Mouse (Mus musculus) midbrain, postnatal 0 days (tissue): ENCODE measurements around the gene Fam204a. TPM values are rescaled to one million over a fixed set of nuclear protein-coding genes. Genes with fewer than 3 reads are reported as not detected.

Experiments used
- ATAC-seq: fragments of 200-750 bp; cut with Nextera tagmentation; 2 replicates; pipeline ENCODE4 v1.8.0; 2017; ENCODE audit warnings: moderate number of reproducible peaks, mild to moderate bottlenecking, moderate TSS enrichment, moderate library complexity; ENCODE audit not compliant: low FRiP score
- DNase-seq: peaks from one replicate; pipeline ENCODE4 v3.0.0-alpha.2; 2015; ENCODE audit warnings: low spot score
- H3K27ac ChIP-seq: fragments of 300-500 bp; sonication (generic); 2 replicates; pipeline ENCODE4 v1.5.1; 2014; ENCODE audit warnings: low read depth, mild to moderate bottlenecking, low read length, mixed read lengths
- H3K27me3 ChIP-seq: fragments of 300-500 bp; sonication (generic); 2 replicates; pipeline ENCODE4 v1.6.1; 2014; ENCODE audit warnings: low read length, control low read depth, mixed read lengths; ENCODE audit not compliant: insufficient read depth
- H3K36me3 ChIP-seq: fragments of 300-500 bp; sonication (generic); 2 replicates; pipeline ENCODE4 v1.6.1; 2014; ENCODE audit warnings: low read length, control low read depth, mixed read lengths; ENCODE audit not compliant: insufficient read depth
- H3K4me1 ChIP-seq: fragments of 300-500 bp; sonication (generic); 2 replicates; pipeline ENCODE4 v1.6.1; 2014; ENCODE audit warnings: mild to moderate bottlenecking, control low read depth, antibody characterized with exemption, low read length, mixed read lengths; ENCODE audit not compliant: insufficient read depth
- H3K4me2 ChIP-seq: fragments of 300-500 bp; sonication (generic); 2 replicates; pipeline ENCODE4 v1.6.1; 2014; ENCODE audit warnings: low read depth, mild to moderate bottlenecking, low read length, mixed read lengths; ENCODE audit not compliant: poor library complexity, severe bottlenecking
- H3K4me3 ChIP-seq: fragments of 300-500 bp; sonication (generic); 2 replicates; pipeline ENCODE4 v1.5.1; 2014; ENCODE audit warnings: low read depth, mild to moderate bottlenecking, low read length, moderate library complexity
- H3K9ac ChIP-seq: fragments of 300-500 bp; sonication (generic); replicated peaks from 2 replicates; pipeline ENCODE4 v1.6.1; 2014; ENCODE audit warnings: mild to moderate bottlenecking, low read length, moderate library complexity, mixed read lengths; ENCODE audit not compliant: poor library complexity, severe bottlenecking
- H3K9me3 ChIP-seq: fragments of 300-500 bp; sonication (generic); 2 replicates; pipeline ENCODE4 v1.6.1; 2016; ENCODE audit warnings: low read length, control low read depth
- CTCF ChIP-seq: IDR thresholded peaks from 2 replicates; pipeline ENCODE4 v1.5.1; 2016; ENCODE audit warnings: antibody characterized with exemption, mild to moderate bottlenecking
- WGBS: fragments of 180-500 bp; shearing (Covaris S2); extraction: QIAGEN DNeasy Blood & Tissue Kit; methylation state at CpG from one replicate; pipeline ENCODE4 v1.1.7; 2014; 5-methylcytosine and 5-hydroxymethylcytosine counted together
- polyA plus RNA-seq: library from polyadenylated mRNA; unstranded; fragments of >200 nt; fragmentation: Nextera tagmentation; extraction: Ambion mirVana; gene quantifications from 2 replicates; pipeline ENCODE4 v1.2.1, GENCODE M21; 2015
- total RNA-seq: library from RNA; depleted of rRNA; stranded (reverse); fragments of >200 nt; gene quantifications from 2 replicates; pipeline ENCODE4 v1.2.3, GENCODE M21; 2014

The Fam204a gene
- total and polyA plus RNA-seq, 2 experiments from 2014 or later = 28.3 to 93.1 TPM

DNA sequence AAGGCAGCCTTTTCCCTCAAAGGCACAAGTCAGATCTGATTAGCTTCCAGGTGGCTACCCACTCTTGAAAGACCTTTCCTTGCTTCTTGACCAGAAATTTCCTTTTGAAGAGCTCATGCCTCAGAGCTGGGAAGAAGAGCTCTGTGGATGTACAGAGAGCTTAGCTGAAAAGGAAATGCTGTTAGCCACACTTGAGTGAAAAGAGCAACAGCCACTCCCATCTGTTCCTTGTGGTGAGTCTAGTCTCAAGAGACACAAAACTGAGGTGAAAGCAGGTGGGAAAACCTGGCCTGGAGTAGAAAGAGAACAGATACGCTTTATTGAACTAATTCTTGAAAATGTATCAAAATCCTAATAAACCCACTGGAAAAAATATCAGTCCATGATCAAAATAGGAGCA, 43.6 kb downstream of the Fam204a start:
- H3K36me3 ChIP-seq = no peaks in the 10 kb centered on the region
- H3K9me3 ChIP-seq = no peaks in the 10 kb centered on the region
- TF ChIP-seq CTCF = no peak
- peak; percentile 35 for DNase-seq
- no peak overlapping the region for H3K9ac ChIP-seq
- no peak overlapping the region for H3K27ac ChIP-seq
- no peak overlapping the region for H3K4me3 ChIP-seq
- H3K4me1 ChIP-seq = no peaks in the 10 kb centered on the region
- 85% methylated on average over 1 of the region's 1 CpGs for WGBS
- H3K27me3 ChIP-seq = no peaks in the 10 kb centered on the region
- no peak for ATAC-seq
- no peak overlapping the region for H3K4me2 ChIP-seq

DNA sequence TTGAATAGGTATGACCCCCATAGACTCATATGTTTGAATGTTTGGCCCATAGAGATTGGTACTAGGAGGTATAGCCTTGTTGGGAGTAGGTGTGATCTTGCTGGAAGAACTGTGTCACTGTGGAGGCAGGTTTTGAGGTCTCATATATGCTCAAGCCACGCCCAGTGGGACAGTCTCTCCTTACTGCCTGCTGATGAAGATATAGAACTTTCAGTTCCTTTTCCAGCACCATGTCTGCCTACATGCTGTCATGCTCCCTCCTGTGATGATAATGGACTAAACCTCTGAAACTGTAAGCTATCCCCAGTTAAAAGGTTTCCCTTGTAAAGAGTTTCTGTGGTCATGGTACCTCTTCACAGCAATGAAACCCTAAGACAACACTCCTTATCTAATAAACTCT, 44.3 kb downstream of the Fam204a start:
- WGBS = 92% methylated on average over 1 of the region's 1 CpGs
- no peak overlapping the region for H3K4me2 ChIP-seq
- DNase-seq = no peak

DNA sequence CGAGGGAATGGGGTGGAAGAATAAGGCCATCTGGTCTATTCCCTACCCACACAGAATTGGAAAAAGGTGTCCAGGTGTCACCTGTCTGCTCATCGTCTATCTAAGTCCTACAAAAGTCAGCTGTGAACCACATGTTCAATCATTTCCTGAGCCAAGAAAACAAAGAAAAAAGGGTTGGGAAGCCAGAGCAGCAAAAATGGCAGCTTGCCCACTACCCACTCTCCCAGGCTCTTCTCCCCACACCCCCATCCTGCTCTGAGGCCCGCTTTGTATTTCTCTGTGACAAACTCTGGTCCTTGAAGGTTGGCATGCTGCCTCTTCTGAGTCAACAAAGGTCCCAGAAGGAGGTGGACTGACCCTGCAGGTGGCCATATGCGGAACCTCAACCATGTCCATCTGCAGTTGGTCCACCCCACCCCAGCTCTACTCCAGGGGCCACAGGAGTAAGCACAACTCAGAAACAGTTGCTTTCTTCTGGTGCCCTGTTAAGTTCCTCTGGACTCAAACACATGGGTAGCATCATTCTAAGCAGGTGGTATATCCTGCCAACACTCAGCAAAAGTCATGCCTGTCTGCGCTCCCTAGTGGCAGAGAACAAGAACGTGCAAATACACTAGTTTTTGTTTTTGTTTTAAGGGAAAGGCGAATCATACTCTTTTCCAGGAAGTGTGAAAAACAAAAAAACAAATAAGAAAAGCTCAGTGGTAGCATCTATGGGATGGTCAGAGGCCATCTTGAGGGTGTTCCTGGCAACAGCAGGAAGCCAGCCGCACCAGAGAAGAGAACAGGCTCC, 47.5 kb downstream of the Fam204a start:
- DNase-seq (peak; percentile 40), ATAC-seq (no peak)
- H3K9me3 ChIP-seq = no peaks in the 10 kb centered on the region
- H3K4me2 ChIP-seq = no peak overlapping the region
- H3K27ac ChIP-seq = no peak overlapping the region
- no peaks in the 10 kb centered on the region for H3K27me3 ChIP-seq
- 80% methylated on average over 8 of the region's 8 CpGs for WGBS
- no peak overlapping the region for H3K9ac ChIP-seq
- no peak for TF ChIP-seq CTCF
- H3K4me3 ChIP-seq = no peak overlapping the region
- no peaks in the 10 kb centered on the region for H3K4me1 ChIP-seq
- H3K36me3 ChIP-seq = no peaks in the 10 kb centered on the region

More for the DNA sequence above, 44.3 kb downstream of the Fam204a start:
- H3K9ac ChIP-seq = no peak overlapping the region
- no peaks in the 10 kb centered on the region for H3K27me3 ChIP-seq
- no peak overlapping the region for H3K27ac ChIP-seq
- TF ChIP-seq CTCF = no peak
- no peaks in the 10 kb centered on the region for H3K4me1 ChIP-seq
- no peaks in the 10 kb centered on the region for H3K9me3 ChIP-seq
- ATAC-seq = no peak
- H3K4me3 ChIP-seq = no peak overlapping the region
- no peaks in the 10 kb centered on the region for H3K36me3 ChIP-seq

DNA sequence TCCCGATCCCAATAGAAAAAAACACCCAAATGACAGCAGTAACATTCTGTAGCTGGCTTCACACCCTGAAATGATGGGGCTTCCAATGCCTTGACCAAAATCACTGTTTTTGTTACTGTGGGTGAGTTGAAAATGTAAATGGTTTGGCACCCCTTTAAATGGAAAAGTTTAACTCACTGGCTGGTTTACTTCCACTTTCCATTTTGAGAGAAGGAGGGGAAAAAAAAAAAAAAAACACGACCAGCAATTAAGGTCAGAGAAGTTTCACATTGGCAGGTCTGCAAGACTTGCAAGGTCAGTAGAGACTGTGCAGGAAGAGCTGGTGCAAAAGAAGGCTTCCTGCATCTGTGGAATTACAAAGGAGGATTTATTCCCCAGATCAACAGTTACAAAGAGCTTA, 61.1 kb downstream of the Fam204a start:
- TF ChIP-seq CTCF = no peak
- no peaks in the 10 kb centered on the region for H3K4me1 ChIP-seq
- H3K27ac ChIP-seq = no peak overlapping the region
- H3K27me3 ChIP-seq = peaks cover 6% of the 10 kb centered on the region; the same call in 1 of the 2 replicates
- ATAC-seq = no peak
- H3K9ac ChIP-seq = no peak overlapping the region
- H3K9me3 ChIP-seq = no peaks in the 10 kb centered on the region
- no peak for DNase-seq
- H3K4me3 ChIP-seq = no peak overlapping the region
- no peak overlapping the region for H3K4me2 ChIP-seq
- WGBS = 37% methylated on average over 2 of the region's 2 CpGs
- no peaks in the 10 kb centered on the region for H3K36me3 ChIP-seq

DNA sequence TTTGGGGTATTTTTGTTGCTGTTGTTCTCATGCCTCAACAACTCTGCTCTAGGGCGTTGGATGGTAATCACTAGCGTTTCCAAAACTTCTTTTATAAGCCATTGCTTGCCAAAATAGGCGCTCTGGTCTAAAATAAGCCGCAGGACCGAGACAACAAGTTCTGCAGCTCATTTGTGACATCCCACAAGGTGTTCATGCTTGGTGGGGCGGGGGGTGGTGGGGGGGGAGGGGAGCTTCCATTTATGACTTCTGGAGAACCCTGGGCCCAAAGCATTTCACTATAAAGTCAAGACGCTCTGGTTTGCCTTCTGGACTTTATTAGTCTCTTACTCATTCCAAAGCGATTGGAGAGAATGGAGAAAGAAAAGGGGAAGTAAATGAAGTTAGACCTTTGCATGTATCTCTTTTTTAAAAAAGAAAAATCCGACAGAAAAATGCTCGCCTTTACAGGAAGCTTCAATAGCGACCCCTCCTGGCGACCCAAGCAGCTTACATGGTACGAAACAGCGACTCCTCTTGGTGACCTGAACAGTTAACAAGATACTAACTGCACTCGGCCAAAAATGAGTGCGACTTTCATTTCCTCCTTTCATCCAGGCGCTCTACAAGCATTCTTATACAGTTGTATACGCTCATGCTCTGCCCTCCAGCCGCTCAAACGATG, 65.8 kb downstream of the Fam204a start:
- WGBS = 12% methylated on average over 20 of the region's 20 CpGs
- no peaks in the 10 kb centered on the region for H3K9me3 ChIP-seq
- DNase-seq = peak; percentile 70
- H3K4me2 ChIP-seq = no peak overlapping the region
- no peaks in the 10 kb centered on the region for H3K4me1 ChIP-seq
- H3K36me3 ChIP-seq = no peaks in the 10 kb centered on the region
- H3K27me3 ChIP-seq = peaks cover 8% of the 10 kb centered on the region; the same call in 1 of the 2 replicates
- H3K4me3 ChIP-seq = no peak overlapping the region
- H3K27ac ChIP-seq = no peak overlapping the region
- no peak for ATAC-seq
- peak; percentile 78 for TF ChIP-seq CTCF
- no peak overlapping the region for H3K9ac ChIP-seq

DNA sequence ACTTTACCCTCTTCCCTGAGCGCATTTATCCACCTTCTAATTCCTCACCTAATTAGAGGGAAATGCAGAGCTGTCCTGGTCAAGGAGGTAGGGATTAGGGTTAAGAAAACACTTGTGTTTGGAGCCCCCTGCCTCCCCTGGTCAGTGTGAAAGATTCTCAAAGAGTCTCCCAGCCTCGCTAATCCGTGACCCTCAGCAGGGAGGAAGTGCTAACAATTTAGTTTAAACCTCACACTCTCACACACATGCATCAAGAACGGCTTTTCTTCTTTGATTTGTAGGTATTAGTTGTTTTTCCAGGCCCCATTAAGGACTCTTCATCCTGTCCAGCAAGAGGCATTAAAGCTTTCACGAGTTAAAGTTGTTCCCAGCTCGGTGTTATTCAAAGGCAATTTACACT, 66.7 kb downstream of the Fam204a start:
- ATAC-seq (no peak), DNase-seq (no peak)
- no peaks in the 10 kb centered on the region for H3K9me3 ChIP-seq
- no peak overlapping the region for H3K27ac ChIP-seq
- no peaks in the 10 kb centered on the region for H3K4me1 ChIP-seq
- peaks cover 8% of the 10 kb centered on the region; the same call in 1 of the 2 replicates for H3K27me3 ChIP-seq
- no peak overlapping the region for H3K4me2 ChIP-seq
- WGBS = 16% methylated on average over 6 of the region's 6 CpGs
- no peak for TF ChIP-seq CTCF
- no peaks in the 10 kb centered on the region for H3K36me3 ChIP-seq
- no peak overlapping the region for H3K4me3 ChIP-seq
- H3K9ac ChIP-seq = no peak overlapping the region
